Mouse (Mus musculus): ENCODE results near the gene Cib3. TPM values are rescaled to one million over a fixed set of nuclear protein-coding genes. Genes with fewer than 3 reads are reported as not detected.

Gene Cib3
- polyA plus RNA-seq (2012; ENCODE audit: low replicate concordance), result 0.17 TPM in 1 of 2 replicates, not detected in the other

DNA sequence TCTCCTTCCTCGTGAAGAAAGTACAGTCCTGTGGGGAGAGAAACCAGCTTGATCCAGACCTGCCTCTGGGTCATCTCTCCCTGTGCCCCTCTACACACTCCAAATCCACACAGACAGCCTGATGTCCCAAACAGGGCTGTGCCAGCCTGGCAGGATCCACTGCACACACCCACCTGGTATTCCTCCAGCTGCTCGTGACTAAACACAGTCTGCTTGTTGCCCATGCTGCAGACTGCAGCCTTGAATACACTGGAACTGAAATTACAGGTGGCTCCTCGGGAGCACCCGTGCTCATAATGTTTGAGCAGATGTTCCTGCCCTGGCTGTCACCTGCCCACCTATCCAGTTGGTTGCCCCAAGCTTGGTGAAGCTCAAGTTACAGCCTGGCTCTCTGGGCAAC is at the start of gene Cib3:
Gene Cib3 (minus strand): TSS at position 87 of the 400 bp plus-strand sequence.

DNA sequence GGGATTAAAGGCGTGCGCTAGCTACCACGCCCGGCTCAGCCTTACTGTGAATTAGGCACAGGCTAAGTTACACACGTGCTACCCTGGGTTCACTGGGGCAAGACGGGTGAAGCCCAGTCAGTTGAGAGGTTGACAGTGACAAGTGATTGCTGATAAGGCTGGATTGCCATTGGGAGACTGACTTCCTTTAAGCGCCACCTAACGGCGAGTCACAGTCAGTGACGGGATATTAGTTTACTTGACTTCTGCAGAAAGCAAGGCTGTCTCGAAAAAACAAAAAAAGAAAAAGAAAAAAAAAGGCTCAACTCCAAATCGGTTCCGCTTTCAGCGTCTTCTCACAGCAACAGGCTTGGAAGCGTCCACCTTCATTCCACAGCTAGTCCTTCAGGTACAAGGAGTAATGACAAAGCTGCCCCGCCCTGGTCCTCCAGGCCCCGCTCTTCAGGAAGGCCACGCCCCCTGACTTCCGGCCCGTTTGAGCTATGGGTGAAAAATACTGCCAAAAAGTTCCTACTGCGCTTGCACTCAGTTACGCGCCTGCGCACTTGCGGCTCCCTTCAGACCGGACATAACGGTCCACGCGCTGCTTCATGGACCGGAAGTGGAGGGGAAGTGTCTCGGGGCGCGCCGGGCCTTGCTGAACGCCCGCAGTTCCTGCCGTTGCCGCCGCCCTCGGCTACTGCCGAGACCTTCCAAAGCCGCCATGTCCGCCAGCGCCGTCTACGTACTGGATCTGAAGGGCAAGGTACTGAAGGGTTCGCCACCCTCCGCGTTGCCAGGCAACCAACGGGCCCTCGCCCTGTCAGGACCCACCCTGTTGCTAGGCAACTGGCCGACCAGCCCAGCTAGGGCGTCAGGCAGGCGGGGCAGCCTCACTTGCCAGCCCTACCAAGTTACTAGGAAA is 27.1 kb upstream of the Cib3 start, which contains the start of gene Ap1m1:
Gene Ap1m1 (plus strand): TSS at position 520 of the 904 bp plus-strand sequence.

GRCm38 (mm10) chr8:72219541-72220363 is 7.1 kb upstream of the Cib3 start, which contains the start of gene Fam32a:
Fam32a (plus strand) TSS chr8:72219730.

GRCm38 (mm10) chr8:72213536-72213935 is 899 bp upstream of the Cib3 start, which contains the start of gene Gm11034:
Gm11034 (minus strand) TSS chr8:72213636.

DNA sequence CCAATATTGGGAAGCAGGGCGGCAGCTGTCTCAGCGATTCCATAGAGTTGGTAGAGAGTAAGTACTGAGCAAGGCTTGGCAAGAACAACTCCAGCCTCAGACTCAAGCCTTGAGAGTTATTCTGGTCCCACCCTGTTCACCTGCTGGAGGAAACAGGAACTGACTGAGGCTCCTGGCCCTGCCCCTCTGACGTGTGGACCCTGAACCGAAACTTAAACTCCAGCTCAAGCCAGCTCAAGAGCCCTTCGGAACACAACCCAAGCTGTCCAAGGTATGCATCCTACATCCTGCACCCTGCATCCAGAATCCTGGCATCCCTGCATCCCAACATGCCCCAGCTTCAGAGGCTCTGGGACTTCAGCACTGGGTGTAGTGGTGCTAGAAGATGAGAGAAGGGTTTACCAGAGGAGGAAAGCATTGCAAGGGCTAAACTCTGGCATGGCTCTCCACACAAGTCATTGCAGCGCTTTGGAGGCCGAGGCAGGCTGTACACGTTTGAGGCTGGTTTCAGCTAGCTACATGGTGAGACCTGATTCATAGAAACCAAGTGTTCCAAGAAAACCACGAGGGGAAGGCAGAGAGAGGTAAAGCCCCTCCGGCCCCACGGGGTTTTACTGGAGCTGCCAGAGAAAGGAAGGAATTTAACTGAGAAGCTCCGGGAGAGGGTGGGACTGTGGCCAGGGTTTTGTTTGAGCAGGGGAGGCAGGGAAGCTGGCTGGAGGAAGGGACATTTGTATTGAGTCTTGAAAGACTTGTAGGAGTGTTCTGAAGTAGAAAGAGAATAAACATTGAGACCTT is 23.0 kb downstream of the Cib3 start, which contains the start of gene Hsh2d:
Gene Hsh2d (plus strand): TSS at position 222 of the 798 bp plus-strand sequence.

GRCm38 (mm10) chr8:72160707-72161697 is 51.6 kb downstream of the Cib3 start, which contains the start of gene Rab8a:
Rab8a (plus strand) TSS chr8:72161200.

Other genes with a start within 250 kb of the Cib3 start
- gene Cyp4f18, start 203.2 kb downstream of the Cib3 start, polyA plus RNA-seq (2012; ENCODE audit: low replicate concordance), result 92.5 and 349 TPM in 2 replicates
- gene Olfr372, start 171.6 kb downstream of the Cib3 start, polyA plus RNA-seq (2012; ENCODE audit: low replicate concordance), result 0.03 and 0.21 TPM in 2 replicates
- gene Olfr373, start 129.7 kb downstream of the Cib3 start, polyA plus RNA-seq (2012; ENCODE audit: low replicate concordance), result 0.02 TPM in 1 of 2 replicates, not detected in the other
- gene Olfr374, start 105.8 kb downstream of the Cib3 start, polyA plus RNA-seq (2012; ENCODE audit: low replicate concordance), result 0.03 TPM in 1 of 2 replicates, not detected in the other
- gene Tpm4, start 77.9 kb downstream of the Cib3 start, polyA plus RNA-seq (2012; ENCODE audit: low replicate concordance), result 99.2 and 159 TPM in 2 replicates
- gene Rab8a, start 51.6 kb downstream of the Cib3 start, polyA plus RNA-seq (2012; ENCODE audit: low replicate concordance), result 40.5 and 70.4 TPM in 2 replicates
- gene Hsh2d, start 23.2 kb downstream of the Cib3 start, polyA plus RNA-seq (2012; ENCODE audit: low replicate concordance), result 17.8 and 47.2 TPM in 2 replicates
- not detected in 2 replicates for gene Gm11034, start 799 bp upstream of the Cib3 start, polyA plus RNA-seq (2012; ENCODE audit: low replicate concordance)
- gene Fam32a, start 6.9 kb upstream of the Cib3 start, polyA plus RNA-seq (2012; ENCODE audit: low replicate concordance), result 65.6 and 77.9 TPM in 2 replicates
- gene Ap1m1, start 27.2 kb upstream of the Cib3 start, polyA plus RNA-seq (2012; ENCODE audit: low replicate concordance), result 236 and 295 TPM in 2 replicates
- 27.7 and 49.2 TPM in 2 replicates for gene Gm10282, start 92.4 kb upstream of the Cib3 start, polyA plus RNA-seq (2012; ENCODE audit: low replicate concordance)
- gene Klf2, start 106.2 kb upstream of the Cib3 start, polyA plus RNA-seq (2012; ENCODE audit: low replicate concordance), result 711 and 2,389 TPM in 2 replicates
- 10.6 and 23.1 TPM in 2 replicates for gene Eps15l1, start 208.6 kb upstream of the Cib3 start, polyA plus RNA-seq (2012; ENCODE audit: low replicate concordance)
- gene Calr3, start 231.0 kb upstream of the Cib3 start, polyA plus RNA-seq (2012; ENCODE audit: low replicate concordance), result not detected in 2 replicates
- 2.7 and 3.9 TPM in 2 replicates for gene 1700030K09Rik, start 231.0 kb upstream of the Cib3 start, polyA plus RNA-seq (2012; ENCODE audit: low replicate concordance)

Measured in hematopoietic multipotent progenitor cell, adult 10-12 weeks (in vitro differentiated cells).